Mouse (Mus musculus): ENCODE data around the gene Prss43. TPM values are rescaled to one million over a fixed set of nuclear protein-coding genes. Genes with fewer than 3 reads are reported as not detected.
A peak's percentile ranks its signal among the peaks of the same experiment; 100 is the strongest.

Gene Prss43
- polyA plus RNA-seq, 1 experiment from 2014 or later, result not detected

GRCm38 (mm10) chr9:110841438-110841837, 14.9 kb downstream of the Prss43 start:
- no peak overlapping the region for H3K4me2 ChIP-seq (replicated peaks; ENCODE audit: low read depth)

GRCm38 (mm10) chr9:110844206-110844605, 17.7 kb downstream of the Prss43 start, which contains the start of gene Prss46:
TSS of gene Prss46 (plus strand) at chr9:110844506.
- no peak within 1 kb of the TSS for H3K4me2 ChIP-seq (replicated peaks; ENCODE audit: low read depth)
- no peaks in the 10 kb centered on the region for H3K27me3 ChIP-seq (ENCODE audit: control insufficient read depth, insufficient read depth, low read length)
- no peak for TF ChIP-seq CTCF (IDR thresholded peaks at IDR 0.05; ENCODE audit: low read depth)
- TF ChIP-seq EP300 (optimal IDR thresholded peaks at IDR 0.05), result no peak
- no peaks in the 10 kb centered on the region for H3K4me1 ChIP-seq (replicated peaks; ENCODE audit: control insufficient read depth, insufficient read depth)
- WGBS, result 80% methylated on average over 10 of the region's 10 CpGs
- no peak within 1 kb of the TSS for H3K4me3 ChIP-seq (ENCODE audit: low read depth, low read length)
- no peak for DNase-seq (ENCODE audit: low spot score)
- H3K36me3 ChIP-seq (ENCODE audit: control insufficient read depth, insufficient read depth, low read length), result no peaks in the 10 kb centered on the region
- no peak within 1 kb of the TSS for H3K27ac ChIP-seq (replicated peaks)
- ATAC-seq (ENCODE audit: low FRiP score, low TSS enrichment), result no peak
- H3K9ac ChIP-seq (ENCODE audit: low read length), result no peak within 1 kb of the TSS
- no peaks in the 10 kb centered on the region for H3K9me3 ChIP-seq (ENCODE audit: control insufficient read depth, low read length)

More at GRCm38 (mm10) chr9:110841438-110841837, 14.9 kb downstream of the Prss43 start:
- Histone ChIP-seq H3K4me1 (replicated peaks; ENCODE audit: control insufficient read depth, insufficient read depth) (no peaks in the 10 kb centered on the region), H3K36me3 (ENCODE audit: control insufficient read depth, insufficient read depth, low read length) (no peaks in the 10 kb centered on the region), H3K9me3 (ENCODE audit: control insufficient read depth, low read length) (no peaks in the 10 kb centered on the region), H3K27me3 (ENCODE audit: control insufficient read depth, insufficient read depth, low read length) (no peaks in the 10 kb centered on the region), H3K9ac (ENCODE audit: low read length) (no peak overlapping the region), H3K27ac (replicated peaks) (no peak overlapping the region), H3K4me3 (ENCODE audit: low read depth, low read length) (no peak overlapping the region)
- 29% methylated on average over 2 of the region's 2 CpGs for WGBS
- DNase-seq (ENCODE audit: low spot score) (no peak), ATAC-seq (ENCODE audit: low FRiP score, low TSS enrichment) (no peak)
- no peak for TF ChIP-seq CTCF (IDR thresholded peaks at IDR 0.05; ENCODE audit: low read depth)

- 71% methylated on average over 7 of the region's 7 CpGs for WGBS
- H3K27me3 ChIP-seq (ENCODE audit: control insufficient read depth, insufficient read depth, low read length), result no peaks in the 10 kb centered on the region
- H3K4me2 ChIP-seq (replicated peaks; ENCODE audit: low read depth), result no peak overlapping the region
- TF ChIP-seq CTCF (IDR thresholded peaks at IDR 0.05; ENCODE audit: low read depth), result no peak
- TF ChIP-seq EP300 (optimal IDR thresholded peaks at IDR 0.05), result no peak
- H3K4me1 ChIP-seq (replicated peaks; ENCODE audit: control insufficient read depth, insufficient read depth), result no peaks in the 10 kb centered on the region
- H3K9me3 ChIP-seq (ENCODE audit: control insufficient read depth, low read length), result no peaks in the 10 kb centered on the region
- DNase-seq (ENCODE audit: low spot score) (no peak), ATAC-seq (ENCODE audit: low FRiP score, low TSS enrichment) (no peak)
- no peak overlapping the region for H3K9ac ChIP-seq (ENCODE audit: low read length)
- no peaks in the 10 kb centered on the region for H3K36me3 ChIP-seq (ENCODE audit: control insufficient read depth, insufficient read depth, low read length)
- no peak overlapping the region for H3K27ac ChIP-seq (replicated peaks)
- H3K4me3 ChIP-seq (ENCODE audit: low read depth, low read length), result no peak overlapping the region
Observed at GRCm38 (mm10) chr9:110849162-110849561, 22.7 kb downstream of the Prss43 start.

GRCm38 (mm10) chr9:110855903-110856302, 29.4 kb downstream of the Prss43 start:
- Histone ChIP-seq H3K4me3 (ENCODE audit: low read depth, low read length) (no peak overlapping the region), H3K4me1 (replicated peaks; ENCODE audit: control insufficient read depth, insufficient read depth) (no peaks in the 10 kb centered on the region), H3K9me3 (ENCODE audit: control insufficient read depth, low read length) (no peaks in the 10 kb centered on the region), H3K27ac (replicated peaks) (no peak overlapping the region), H3K4me2 (replicated peaks; ENCODE audit: low read depth) (no peak overlapping the region), H3K36me3 (ENCODE audit: control insufficient read depth, insufficient read depth, low read length) (no peaks in the 10 kb centered on the region), H3K9ac (ENCODE audit: low read length) (no peak overlapping the region), H3K27me3 (ENCODE audit: control insufficient read depth, insufficient read depth, low read length) (no peaks in the 10 kb centered on the region)
- ATAC-seq (ENCODE audit: low FRiP score, low TSS enrichment) (no peak), DNase-seq (ENCODE audit: low spot score) (no peak)
- 65% methylated on average over 7 of the region's 7 CpGs for WGBS
- no peak for TF ChIP-seq CTCF (IDR thresholded peaks at IDR 0.05; ENCODE audit: low read depth)

GRCm38 (mm10) chr9:110856920-110857319, 30.4 kb downstream of the Prss43 start:
- no peak overlapping the region for H3K4me2 ChIP-seq (replicated peaks; ENCODE audit: low read depth)
- H3K36me3 ChIP-seq (ENCODE audit: control insufficient read depth, insufficient read depth, low read length), result no peaks in the 10 kb centered on the region
- WGBS, result 41% methylated on average over 4 of the region's 4 CpGs
- H3K9ac ChIP-seq (ENCODE audit: low read length), result no peak overlapping the region
- H3K9me3 ChIP-seq (ENCODE audit: control insufficient read depth, low read length), result no peaks in the 10 kb centered on the region
- no peak overlapping the region for H3K27ac ChIP-seq (replicated peaks)
- TF ChIP-seq EP300 (optimal IDR thresholded peaks at IDR 0.05), result no peak
- H3K4me1 ChIP-seq (replicated peaks; ENCODE audit: control insufficient read depth, insufficient read depth), result no peaks in the 10 kb centered on the region
- no peak for DNase-seq (ENCODE audit: low spot score)
- ATAC-seq (ENCODE audit: low FRiP score, low TSS enrichment), result no peak
- no peak overlapping the region for H3K4me3 ChIP-seq (ENCODE audit: low read depth, low read length)
- no peaks in the 10 kb centered on the region for H3K27me3 ChIP-seq (ENCODE audit: control insufficient read depth, insufficient read depth, low read length)

- peak; percentile 38; the same call in 1 of the 2 replicates for ATAC-seq (ENCODE audit: low FRiP score, low TSS enrichment)
Observed at GRCm38 (mm10) chr9:110857781-110858472, 31.4 kb downstream of the Prss43 start, which contains the start of gene Prss50. TSS of gene Prss50 (plus strand) at chr9:110857967.

More at GRCm38 (mm10) chr9:110857781-110858472, 31.4 kb downstream of the Prss43 start, which contains the start of gene Prss50:
- Histone ChIP-seq H3K27ac (replicated peaks) (no peak within 1 kb of the TSS), H3K9me3 (ENCODE audit: control insufficient read depth, low read length) (no peaks in the 10 kb centered on the region), H3K4me3 (ENCODE audit: low read depth, low read length) (peak within 1 kb of the TSS; percentile 12; the same call in 1 of the 2 replicates), H3K9ac (ENCODE audit: low read length) (no peak within 1 kb of the TSS), H3K4me1 (replicated peaks; ENCODE audit: control insufficient read depth, insufficient read depth) (no peaks in the 10 kb centered on the region), H3K4me2 (replicated peaks; ENCODE audit: low read depth) (peak within 1 kb of the TSS; percentile 42), H3K36me3 (ENCODE audit: control insufficient read depth, insufficient read depth, low read length) (no peaks in the 10 kb centered on the region), H3K27me3 (ENCODE audit: control insufficient read depth, insufficient read depth, low read length) (no peaks in the 10 kb centered on the region)
- DNase-seq (ENCODE audit: low spot score), result peak; percentile 40
- 12% methylated on average over 43 of the region's 50 CpGs for WGBS
- TF ChIP-seq CTCF (IDR thresholded peaks at IDR 0.05; ENCODE audit: low read depth) (peak; percentile 68), EP300 (optimal IDR thresholded peaks at IDR 0.05) (no peak)

Data from stomach, postnatal 0 days (tissue).